Mouse (Mus musculus): ENCODE results near the gene Arhgef7. TPM values are rescaled to one million over a fixed set of nuclear protein-coding genes. Genes with fewer than 3 reads are reported as not detected.

The Arhgef7 gene
- total RNA-seq, 2 experiments from 2014 or later = 107 to 114 TPM

- no peak for DNase-seq (ENCODE audit: low spot score in 2 of 2)
Measured at GRCm38 (mm10) chr8:11712244-11712643, 15.3 kb upstream of the Arhgef7 start.

- no peak for DNase-seq (ENCODE audit: low spot score in 2 of 2)
Measured at GRCm38 (mm10) chr8:11717194-11717593, 10.3 kb upstream of the Arhgef7 start.

DNA sequence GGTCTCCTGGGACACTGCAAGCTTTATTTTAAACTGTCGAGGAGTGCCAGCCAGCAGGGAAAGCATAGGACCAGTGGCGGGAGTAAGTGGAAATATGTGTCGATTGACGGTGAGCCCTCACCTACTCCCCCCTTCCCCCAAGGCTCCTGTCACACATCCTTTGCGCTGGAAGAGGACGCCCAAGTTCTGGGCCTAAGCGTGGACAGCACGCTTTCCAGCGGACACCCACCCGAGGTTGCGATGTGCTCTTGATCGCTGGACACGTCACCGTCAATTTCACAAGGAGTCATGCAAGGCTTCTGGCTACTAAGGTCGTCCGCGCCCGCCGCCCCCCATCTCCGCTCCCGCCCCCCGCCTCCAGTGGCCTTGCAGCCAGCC is 259 bp upstream of the Arhgef7 start:
- DNase-seq (ENCODE audit: low spot score in 2 of 2) = no peak

- peak in 1 of 2 experiments; percentile 36 for DNase-seq (ENCODE audit: low spot score in 2 of 2)
Measured at GRCm38 (mm10) chr8:11728482-11729295, 1.2 kb downstream of the Arhgef7 start.

GRCm38 (mm10) chr8:11730271-11730940 is 2.9 kb downstream of the Arhgef7 start:
- no peak for DNase-seq (ENCODE audit: low spot score in 2 of 2)

GRCm38 (mm10) chr8:11735672-11736235 is 8.2 kb downstream of the Arhgef7 start:
- DNase-seq (ENCODE audit: low spot score in 2 of 2) = no peak

DNA sequence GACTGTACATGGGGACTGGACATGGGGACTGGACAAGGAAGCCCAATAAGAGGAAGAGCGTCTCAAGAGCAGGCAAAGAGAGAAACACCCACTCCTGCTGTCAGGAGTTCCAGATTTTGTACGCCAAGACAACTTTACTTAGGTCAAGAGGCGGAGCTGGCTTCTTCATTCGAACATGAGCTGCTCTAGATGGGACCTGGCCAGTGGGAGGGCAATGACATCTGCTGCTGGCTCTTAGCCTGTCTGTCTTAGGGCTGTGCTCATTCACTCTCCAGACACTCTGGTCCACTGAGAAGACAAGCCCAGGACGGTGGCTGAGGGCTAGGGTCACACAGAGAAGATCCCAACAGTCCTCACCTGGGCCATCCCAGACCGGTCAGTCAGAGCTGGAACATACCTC is 9.6 kb downstream of the Arhgef7 start:
- no peak for DNase-seq (ENCODE audit: low spot score in 2 of 2)

DNA sequence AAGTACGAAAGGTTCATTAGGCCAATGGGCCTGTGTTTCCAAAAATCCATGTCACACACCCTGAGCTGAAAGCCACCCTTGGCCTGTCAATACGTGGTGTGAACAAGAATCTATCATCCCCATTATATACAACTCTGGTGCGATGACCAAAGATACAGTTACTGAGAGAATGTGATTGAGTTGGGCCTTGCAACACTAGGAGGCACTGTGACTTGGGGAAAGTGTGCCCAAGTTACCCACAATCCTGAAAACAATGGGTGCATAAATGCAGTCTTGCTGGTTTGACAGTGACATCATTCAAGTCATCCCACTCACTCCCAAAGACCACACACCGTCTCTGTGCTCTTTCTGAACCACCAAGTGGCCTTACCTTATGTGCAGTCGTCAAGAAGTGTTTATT is 11.6 kb downstream of the Arhgef7 start:
- no peak for DNase-seq (ENCODE audit: low spot score in 2 of 2)

DNA sequence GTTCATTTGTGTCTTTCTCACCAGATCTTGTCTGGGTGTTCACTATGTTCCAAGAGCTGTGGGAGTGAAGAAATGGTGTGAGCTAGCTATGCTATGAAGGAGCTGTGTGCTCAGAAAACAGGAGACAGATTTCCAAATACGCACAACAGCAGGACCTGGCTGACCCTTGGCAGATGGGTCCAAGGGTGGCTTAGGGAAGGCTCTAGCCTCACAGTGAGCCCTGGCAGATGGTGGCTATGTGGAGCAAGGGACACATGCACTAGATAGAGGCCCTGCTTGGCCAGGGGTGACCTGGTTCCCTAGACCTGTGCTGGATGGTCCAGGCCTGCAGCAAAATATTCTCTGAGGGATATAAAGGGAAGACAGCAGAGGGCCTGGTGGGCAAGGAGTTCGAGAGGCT is 13.3 kb downstream of the Arhgef7 start:
- DNase-seq (ENCODE audit: low spot score in 2 of 2) = no peak

- no peak for DNase-seq (ENCODE audit: low spot score in 2 of 2)
Measured at GRCm38 (mm10) chr8:11743580-11743979, 16.1 kb downstream of the Arhgef7 start.

DNA sequence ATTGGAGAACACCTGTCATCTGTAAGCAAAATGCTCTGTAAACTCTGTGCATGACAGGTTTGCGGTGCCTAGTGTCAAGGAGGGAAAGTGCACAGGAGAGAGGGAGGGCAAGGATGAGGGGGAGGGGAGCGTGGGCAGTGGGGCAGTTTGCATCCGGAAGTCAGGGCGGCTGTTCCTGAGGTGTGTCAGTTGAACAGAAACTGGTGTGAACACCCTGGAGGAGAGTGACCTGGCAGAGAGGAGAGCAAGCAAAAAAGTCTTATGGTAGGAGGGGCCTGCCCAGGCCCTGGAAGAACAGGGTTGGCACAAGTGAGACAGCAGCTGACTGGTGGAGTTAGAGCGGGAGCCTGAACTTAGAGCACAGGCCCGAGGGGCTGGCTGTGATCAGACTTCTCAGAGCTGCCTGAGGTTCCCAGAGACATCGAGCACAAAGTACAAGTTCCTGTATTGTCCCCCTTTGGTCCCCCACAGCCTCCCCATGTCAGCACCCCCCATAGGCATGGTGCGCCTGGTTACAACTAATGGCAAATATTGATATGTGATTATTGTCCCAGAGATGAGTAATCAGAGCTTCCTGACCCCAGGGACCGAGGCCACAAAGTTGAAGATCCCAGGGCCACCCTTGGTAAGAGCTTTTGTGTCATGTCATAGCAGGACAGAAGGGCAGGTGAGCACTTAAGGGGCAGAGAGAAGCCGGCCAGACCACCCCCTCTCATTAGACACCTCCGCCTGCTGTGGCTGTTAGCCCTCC is 19.5 kb downstream of the Arhgef7 start:
- DNase-seq (ENCODE audit: low spot score in 2 of 2) = no peak

- no peak for DNase-seq (ENCODE audit: low spot score in 2 of 2)
Measured at GRCm38 (mm10) chr8:11749472-11749871, 22.0 kb downstream of the Arhgef7 start.

GRCm38 (mm10) chr8:11752338-11752737 is 24.8 kb downstream of the Arhgef7 start:
- no peak for DNase-seq (ENCODE audit: low spot score in 2 of 2)

GRCm38 (mm10) chr8:11753155-11753941 is 25.8 kb downstream of the Arhgef7 start:
- peak in 1 of 2 experiments; percentile 32 for DNase-seq (ENCODE audit: low spot score in 2 of 2)

GRCm38 (mm10) chr8:11754723-11755122 is 27.2 kb downstream of the Arhgef7 start:
- no peak for DNase-seq (ENCODE audit: low spot score in 2 of 2)

GRCm38 (mm10) chr8:11755873-11756272 is 28.4 kb downstream of the Arhgef7 start:
- peak in 1 of 2 experiments; percentile 60 for DNase-seq (ENCODE audit: low spot score in 2 of 2)

DNA sequence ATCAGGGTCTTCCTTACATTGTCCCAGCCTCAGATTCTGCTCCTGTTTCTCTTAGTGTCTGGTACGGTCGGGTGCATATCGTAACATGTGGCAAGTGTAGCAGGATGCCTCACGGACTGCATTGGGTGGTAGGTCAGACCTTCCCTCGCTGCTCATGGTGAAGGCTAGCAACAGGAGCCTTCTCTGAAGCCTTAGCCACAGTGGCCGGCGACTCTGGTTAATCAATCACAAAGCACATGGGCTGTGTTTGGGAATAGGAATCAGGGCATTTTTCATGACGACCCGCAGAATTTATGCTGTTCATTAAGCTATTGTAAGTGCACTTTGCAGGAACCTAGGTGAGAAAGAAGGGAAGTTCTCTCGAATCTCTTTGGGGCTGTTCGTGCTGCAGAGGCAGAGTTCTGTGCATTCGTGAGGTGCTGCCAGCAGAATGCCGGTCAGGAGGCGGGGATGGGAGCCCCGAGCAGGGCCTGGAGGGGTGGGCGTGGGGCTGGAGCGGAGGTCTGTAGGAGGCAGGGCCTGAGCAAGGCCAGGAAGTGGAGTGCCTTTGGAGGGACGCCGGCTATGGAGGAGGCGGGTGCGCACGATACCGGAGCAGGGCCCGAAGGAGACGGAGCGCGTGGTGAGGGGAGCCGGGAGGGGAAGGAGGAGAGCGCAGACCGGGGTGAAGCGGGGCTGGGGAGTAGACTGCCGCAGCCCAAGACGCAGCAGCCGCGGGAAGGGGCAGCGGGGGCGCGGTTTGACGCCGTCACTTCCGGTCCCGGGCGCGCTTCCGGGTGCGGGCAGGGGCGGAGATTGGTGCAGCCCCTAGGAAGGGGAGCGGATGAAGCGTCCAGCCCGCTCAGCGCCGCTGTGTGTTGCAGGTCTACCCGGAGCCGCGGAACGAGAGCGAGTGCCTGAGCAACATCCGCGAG is 30.3 kb downstream of the Arhgef7 start:
- DNase-seq (ENCODE audit: low spot score in 2 of 2) = peak; percentile 92

DNA sequence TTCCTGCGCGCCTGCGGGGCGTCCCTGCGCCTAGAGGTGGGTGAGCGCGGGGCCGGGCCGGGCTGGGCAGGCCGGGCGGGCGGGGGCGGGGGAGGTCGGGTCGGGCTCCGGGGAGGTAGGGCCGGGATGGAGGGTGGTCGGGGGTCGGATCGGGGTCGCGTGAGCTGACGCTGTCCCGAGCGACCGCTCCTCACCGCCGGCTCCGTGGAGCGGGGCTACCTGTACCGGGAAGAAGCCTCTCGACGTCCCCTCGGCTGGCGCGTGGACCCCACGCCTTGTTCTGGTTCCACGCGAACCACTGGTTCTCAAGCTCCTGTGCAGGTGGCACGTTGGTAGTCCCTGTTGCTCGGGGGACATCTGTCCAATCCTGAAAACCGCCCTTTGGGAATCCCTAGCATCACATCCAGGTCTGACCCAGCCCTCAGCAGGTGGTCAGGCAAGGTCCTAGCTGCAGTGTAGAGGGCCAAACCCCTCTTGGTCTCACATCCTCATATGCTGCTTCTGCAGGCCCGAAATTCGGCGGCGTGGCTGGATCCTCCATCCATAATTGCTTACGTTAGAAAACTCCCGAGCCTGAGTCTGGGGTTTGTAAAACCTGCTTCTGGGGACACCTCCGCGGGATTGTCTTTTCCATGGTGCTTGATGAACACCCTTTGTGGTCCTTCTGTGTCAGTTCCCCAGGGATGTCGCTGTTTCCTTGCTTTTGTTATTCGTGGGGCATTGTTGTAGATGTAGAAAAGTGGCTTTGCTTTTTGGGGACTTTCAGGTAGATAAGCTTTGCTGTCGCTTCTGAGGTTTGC is 31.2 kb downstream of the Arhgef7 start:
- DNase-seq (ENCODE audit: low spot score in 2 of 2) = no peak

GRCm38 (mm10) chr8:11761551-11761950 is 34.0 kb downstream of the Arhgef7 start:
- no peak for DNase-seq (ENCODE audit: low spot score in 2 of 2)
